In the genomic region with DNA sequence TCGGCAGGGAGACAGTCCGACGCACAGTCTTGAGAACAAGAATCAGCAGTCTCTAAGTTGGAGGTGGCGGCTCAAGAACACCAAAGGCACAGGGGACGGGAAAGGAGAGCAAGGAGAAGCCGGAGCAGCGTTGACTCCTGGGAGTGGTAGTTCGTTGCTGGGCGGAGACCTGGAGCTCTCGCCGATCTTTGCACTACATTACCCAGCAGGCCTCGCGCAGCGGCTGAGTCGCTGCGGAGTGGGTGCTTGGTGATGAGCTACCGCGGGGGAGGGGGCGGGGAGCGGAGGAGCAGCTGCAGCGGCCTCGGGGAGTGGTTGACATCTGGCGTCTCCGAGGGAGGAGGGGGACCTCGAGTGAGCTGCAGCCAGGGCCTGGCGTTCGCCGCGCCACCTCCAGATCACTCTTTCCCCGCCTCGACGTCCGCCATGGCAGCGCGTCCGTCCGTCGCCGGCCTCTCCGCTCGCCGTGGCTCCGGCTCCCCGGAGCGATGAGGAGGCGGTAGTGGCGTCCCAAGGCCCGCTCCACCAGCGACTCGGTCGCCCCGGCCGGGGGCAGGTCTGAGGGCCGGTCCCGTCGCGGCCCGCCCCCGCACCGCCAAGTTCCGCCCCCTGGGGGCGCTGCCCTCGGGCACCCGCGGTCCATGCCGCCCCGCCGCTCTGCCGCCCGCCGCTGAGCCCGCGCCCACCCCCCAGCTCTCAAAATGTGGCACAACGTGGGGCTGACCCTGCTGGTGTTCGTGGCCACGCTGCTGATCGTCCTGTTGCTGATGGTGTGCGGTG, we compare ENCODE assay signal across 8 mouse cellular contexts. TPM values are rescaled to one million over a fixed set of nuclear protein-coding genes. Genes with fewer than 3 reads are reported as not detected.
DNase-seq lines count a peak whose midpoint lies in the region; ATAC-seq and TF ChIP-seq lines count a peak whose summit lies in the region.

A gene (plus strand): TSS at position 307 of the 780 bp plus-strand sequence.

- H3K4me1 ChIP-seq in embryonic facial prominence, embryonic 13.5 days = peaks cover 11% of the 10 kb centered on the region
- H3K4me1 ChIP-seq in kidney, adult 2 months (ENCODE audit: control insufficient read depth, insufficient read depth, low read length) = peaks cover 3% of the 10 kb centered on the region; the same call in 1 of the 2 replicates
- H3K4me1 ChIP-seq in limb, embryonic 12.5 days (replicated peaks) = 0 out of 2 replicates have a peak, but pooled peaks cover 6% of the 10 kb centered on the region
- peaks cover 17% of the 10 kb centered on the region for H3K4me1 ChIP-seq in midbrain, embryonic 15.5 days
- H3K4me1 ChIP-seq in spleen, adult 2 months (ENCODE audit: control insufficient read depth, insufficient read depth, insufficient read length) = no peaks in the 10 kb centered on the region

- peak; percentile 23 for TF ChIP-seq POLR2A in kidney, adult 2 months (IDR thresholded peaks at IDR 0.05; ENCODE audit: low read depth, low read length)
- TF ChIP-seq POLR2A in spleen, adult 2 months (IDR thresholded peaks at IDR 0.05; ENCODE audit: low read depth, low read length) = peak; percentile 23; the same call in 1 of the 2 replicates

- TF ChIP-seq CTCF in kidney, adult 2 months (conservative IDR thresholded peaks at IDR 0.05; ENCODE audit: insufficient read depth, insufficient read length, low read depth, low read length) = peak; percentile 30; the same call in 1 of the 2 replicates
- peak; percentile 14; the same call in 1 of the 2 replicates for TF ChIP-seq CTCF in spleen, adult 2 months (IDR thresholded peaks at IDR 0.05; ENCODE audit: extremely low read depth, insufficient read depth, insufficient read length, insufficient replicate concordance)

- H3K36me3 ChIP-seq in embryonic facial prominence, embryonic 13.5 days = no peaks in the 10 kb centered on the region
- no peaks in the 10 kb centered on the region for H3K36me3 ChIP-seq in kidney, adult 2 months (ENCODE audit: control insufficient read depth, insufficient read depth, low read length)
- H3K36me3 ChIP-seq in limb, embryonic 12.5 days = no peaks in the 10 kb centered on the region; the same call in 1 of the 2 replicates
- no peaks in the 10 kb centered on the region for H3K36me3 ChIP-seq in midbrain, embryonic 15.5 days (replicated peaks)
- no peaks in the 10 kb centered on the region for H3K36me3 ChIP-seq in spleen, adult 2 months (ENCODE audit: control insufficient read depth, insufficient read depth, low read length)

- H3K9ac ChIP-seq in embryonic facial prominence, embryonic 13.5 days = peak within 1 kb of the TSS; percentile 85
- H3K9ac ChIP-seq in limb, embryonic 12.5 days (replicated peaks) = peak within 1 kb of the TSS; percentile 83
- H3K9ac ChIP-seq in midbrain, embryonic 15.5 days = peak within 1 kb of the TSS; percentile 83

- DNase-seq in 3134 (ENCODE audit: extremely low read depth, insufficient read length, low spot score) = peak; percentile 97
- peak; percentile 94 to 96 for DNase-seq in adrenal gland, postnatal 36 days
- peak; percentile 93 to 98 for DNase-seq in heart, adult 18-20 months
- peak; percentile 97 for DNase-seq in kidney, adult 2 months
- peak; percentile 92 to 94 for DNase-seq in spleen, adult 2 months (ENCODE audit: low read depth in 1 of 2, low spot score in 2 of 2)

- peak; percentile 96 for ATAC-seq in embryonic facial prominence, embryonic 13.5 days (ENCODE audit: insufficient number of reproducible peaks, insufficient read depth, low FRiP score, low TSS enrichment, low read depth)
- ATAC-seq in limb, embryonic 12.5 days (ENCODE audit: insufficient number of reproducible peaks, insufficient read depth, low FRiP score, low TSS enrichment, low read depth) = peak; percentile 97
- peak; percentile 99 for ATAC-seq in midbrain, embryonic 15.5 days (replicated peaks)

- peak within 1 kb of the TSS; percentile 80 for H3K4me3 ChIP-seq in embryonic facial prominence, embryonic 13.5 days
- H3K4me3 ChIP-seq in kidney, adult 2 months (ENCODE audit: insufficient read depth, low read depth, low read length) = peak within 1 kb of the TSS; percentile 92
- peak within 1 kb of the TSS; percentile 79 for H3K4me3 ChIP-seq in limb, embryonic 12.5 days (replicated peaks)
- H3K4me3 ChIP-seq in midbrain, embryonic 15.5 days = peak within 1 kb of the TSS; percentile 78
- peak within 1 kb of the TSS; percentile 88 for H3K4me3 ChIP-seq in spleen, adult 2 months (ENCODE audit: extremely low read depth, insufficient read depth, insufficient read length)

- H3K27me3 ChIP-seq in embryonic facial prominence, embryonic 13.5 days = no peaks in the 10 kb centered on the region
- H3K27me3 ChIP-seq in kidney, adult 2 months (replicated peaks; ENCODE audit: control insufficient read depth, insufficient read depth, low read length) = no peaks in the 10 kb centered on the region
- H3K27me3 ChIP-seq in limb, embryonic 12.5 days = no peaks in the 10 kb centered on the region
- 0 out of 2 replicates have a peak, but pooled peaks cover 10% of the 10 kb centered on the region for H3K27me3 ChIP-seq in midbrain, embryonic 15.5 days (replicated peaks)
- no peaks in the 10 kb centered on the region for H3K27me3 ChIP-seq in spleen, adult 2 months (ENCODE audit: control insufficient read depth, insufficient read depth, low read length)

- H3K9me3 ChIP-seq in embryonic facial prominence, embryonic 13.5 days = no peaks in the 10 kb centered on the region
- no peaks in the 10 kb centered on the region for H3K9me3 ChIP-seq in limb, embryonic 12.5 days
- no peaks in the 10 kb centered on the region for H3K9me3 ChIP-seq in midbrain, embryonic 15.5 days

- H3K27ac ChIP-seq in embryonic facial prominence, embryonic 13.5 days = peak within 1 kb of the TSS; percentile 88
- H3K27ac ChIP-seq in kidney, adult 2 months (ENCODE audit: insufficient read depth, low read depth, low read length) = peak within 1 kb of the TSS; percentile 95
- peak within 1 kb of the TSS; percentile 91 for H3K27ac ChIP-seq in limb, embryonic 12.5 days
- peak within 1 kb of the TSS; percentile 90 for H3K27ac ChIP-seq in midbrain, embryonic 15.5 days
- peak within 1 kb of the TSS; percentile 89 for H3K27ac ChIP-seq in spleen, adult 2 months (ENCODE audit: insufficient read depth, low read length)

- under 1% methylated on average over 78 of the region's 78 CpGs for WGBS in embryonic facial prominence, embryonic 13.5 days
- under 1% methylated on average over 75 of the region's 78 CpGs for WGBS in kidney, adult 2 months
- under 1% methylated on average over 66 of the region's 78 CpGs for WGBS in limb, embryonic 12.5 days
- WGBS in midbrain, embryonic 15.5 days = under 1% methylated on average over 77 of the region's 78 CpGs
- under 1% methylated on average over 67 of the region's 78 CpGs for WGBS in spleen, adult 2 months

- peak within 1 kb of the TSS; percentile 72 for H3K4me2 ChIP-seq in embryonic facial prominence, embryonic 13.5 days
- peak within 1 kb of the TSS; percentile 71 for H3K4me2 ChIP-seq in limb, embryonic 12.5 days
- H3K4me2 ChIP-seq in midbrain, embryonic 15.5 days = peak within 1 kb of the TSS; percentile 59

RNA-seq across cellular contexts. Expression of the gene that starts here (rescaled TPM):
- total RNA-seq in adrenal gland, postnatal 36 days (2021) = 10 to 100 TPM; 11.4 to 13.7 TPM
- 16.0 and 17.1 TPM in 2 replicates for polyA plus RNA-seq in embryonic facial prominence, embryonic 13.5 days (2015; fragmentation: Nextera tagmentation; extraction: Ambion mirVana)
- 10 to 100 TPM; 24.7 to 27.5 TPM for total RNA-seq in heart, adult 18-20 months (2021)
- 3.0 and 3.7 TPM in 2 replicates for polyA plus RNA-seq in kidney, adult 2 months (2012; rRNA removed)
- polyA plus RNA-seq in limb, embryonic 12.5 days (2016; fragmentation: Nextera tagmentation; extraction: Ambion mirVana) = 15.3 and 18.7 TPM in 2 replicates
- polyA plus RNA-seq in midbrain, embryonic 15.5 days (2015; fragmentation: Nextera tagmentation; extraction: Ambion mirVana) = 24.9 and 25.3 TPM in 2 replicates
- 2.2 and 2.6 TPM in 2 replicates for polyA plus RNA-seq in spleen, adult 2 months (2012; rRNA removed)

Comparison
In these comparisons a context has a peak if more than half of its experiments do, and no peak if none do; other contexts are left out.
1. Peak in every context shown above with its lines: DNase-seq, ATAC-seq, H3K4me3 ChIP-seq and H3K27ac ChIP-seq.